Mouse (Mus musculus): ENCODE measurements at regions not wholly inside any gene's neighbourhood (a gene's known extent, or its start where the extent isn't known, plus 50 kb on each side); places are given as distances from the start of the nearest gene placed in this dataset.

DNA sequence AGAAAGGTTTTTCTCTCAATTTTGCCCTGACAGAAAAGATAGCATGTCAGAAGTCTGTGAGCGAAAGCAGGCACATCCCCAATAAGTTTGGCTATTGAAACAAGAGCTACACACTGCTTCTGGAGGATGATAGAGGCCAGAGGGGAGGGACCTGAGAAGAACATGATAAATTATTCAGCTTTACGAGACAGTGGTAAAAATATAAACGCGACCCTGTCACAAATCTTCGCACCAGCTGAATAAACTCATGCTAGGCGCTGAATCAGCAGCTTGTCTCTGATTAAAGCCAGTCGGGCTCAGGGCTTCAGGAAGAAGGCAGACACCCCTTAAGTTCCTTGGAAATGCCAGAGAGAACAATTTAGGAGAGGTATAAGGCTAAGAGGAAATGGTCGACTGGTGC, 422.7 kb upstream of the Tnp1 start:
- DNase-seq (ENCODE audit: low spot score), result no peak

- DNase-seq (ENCODE audit: low spot score), result no peak
These were observed 412.4 kb upstream of the Tnp1 start for GRCm38 (mm10) chr1:73428101-73428500.

DNA sequence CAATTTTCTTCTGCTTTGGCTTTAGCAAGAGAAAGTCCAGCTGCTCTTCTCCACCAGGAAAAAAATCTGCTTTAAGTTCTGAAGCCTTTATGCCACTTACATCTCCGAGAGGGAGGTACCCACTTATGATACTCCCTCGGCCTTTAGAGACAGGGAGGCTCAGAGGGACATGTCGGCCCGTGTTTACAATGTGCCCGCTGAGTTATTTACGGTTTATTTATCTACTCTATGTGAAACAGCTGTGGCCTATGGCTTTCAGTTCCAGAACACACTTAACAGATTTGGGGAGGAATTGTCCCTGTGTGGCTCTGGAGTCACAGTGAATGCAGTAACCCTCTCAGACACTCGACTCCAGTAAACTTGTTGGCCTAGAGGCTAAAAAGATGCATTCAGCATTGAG, 409.3 kb upstream of the Tnp1 start:
- DNase-seq (ENCODE audit: low spot score), result no peak

DNA sequence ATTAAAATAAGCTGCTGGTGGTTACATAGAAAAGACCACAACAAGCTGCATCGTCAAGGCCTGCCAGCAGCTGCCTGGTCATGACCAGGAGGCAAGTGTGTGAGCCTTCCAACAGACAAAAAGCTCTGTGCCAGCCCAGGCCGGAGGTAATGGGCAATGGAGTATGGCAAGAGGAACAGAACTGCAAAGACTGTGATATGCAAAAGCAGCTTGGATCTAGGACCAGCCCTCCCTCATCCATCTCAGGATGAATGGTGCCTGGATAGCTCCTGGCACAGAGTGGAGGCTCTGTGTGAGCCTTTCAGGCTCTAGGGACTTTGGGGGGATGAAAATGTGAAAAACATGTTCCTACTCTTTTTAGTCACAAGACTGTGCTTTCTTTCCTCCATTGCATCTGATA, 402.5 kb upstream of the Tnp1 start:
- DNase-seq (ENCODE audit: low spot score), result no peak

- no peak for DNase-seq (ENCODE audit: low spot score)
These were observed 395.7 kb upstream of the Tnp1 start for GRCm38 (mm10) chr1:73411452-73411851.

GRCm38 (mm10) chr1:73399178-73399577, 383.5 kb upstream of the Tnp1 start:
- DNase-seq (ENCODE audit: low spot score), result no peak

DNA sequence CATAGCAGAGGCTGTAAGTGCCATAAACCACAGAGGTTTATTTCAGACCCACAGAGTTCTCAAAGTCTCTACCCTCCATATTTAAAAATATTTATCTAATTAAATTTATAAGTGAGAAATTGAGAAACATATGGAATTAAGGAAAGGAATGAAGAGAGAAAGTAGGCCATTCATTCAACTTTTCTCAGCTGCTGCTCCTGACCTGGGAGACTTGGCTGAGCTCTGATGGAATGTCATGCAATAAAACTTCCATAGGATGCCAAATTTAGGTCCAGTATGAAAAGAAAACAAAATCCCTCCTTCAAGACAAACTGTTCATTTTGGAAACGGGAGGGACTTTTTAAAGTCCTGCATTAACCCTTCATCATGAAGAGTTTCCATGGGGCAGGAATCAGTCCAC, 379.3 kb upstream of the Tnp1 start:
- no peak for DNase-seq (ENCODE audit: low spot score)

- no peak for DNase-seq (ENCODE audit: low spot score)
These were observed 378.8 kb upstream of the Tnp1 start for GRCm38 (mm10) chr1:73394466-73394865.

DNA sequence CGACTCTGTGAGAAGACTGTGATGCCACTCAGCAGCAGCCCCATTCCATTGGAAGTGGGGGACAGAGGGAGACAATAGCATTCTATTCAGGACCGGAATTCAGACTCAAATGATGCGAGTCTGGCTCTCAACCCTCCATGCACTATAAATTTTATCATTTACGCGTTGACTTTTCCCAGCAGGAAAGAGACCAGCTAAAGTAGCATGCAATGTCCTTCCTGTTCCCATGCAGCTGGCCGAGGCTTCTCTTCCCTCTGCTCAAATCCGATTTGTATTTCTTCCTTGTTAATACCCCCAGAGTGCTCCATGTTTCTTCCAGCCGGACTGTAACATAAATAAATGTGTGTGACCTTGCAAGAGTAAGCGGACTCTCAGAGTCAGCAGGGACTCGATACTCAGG, 376.4 kb upstream of the Tnp1 start:
- no peak for DNase-seq (ENCODE audit: low spot score)

GRCm38 (mm10) chr1:73389976-73390375, 374.3 kb upstream of the Tnp1 start:
- DNase-seq (ENCODE audit: low spot score), result no peak

DNA sequence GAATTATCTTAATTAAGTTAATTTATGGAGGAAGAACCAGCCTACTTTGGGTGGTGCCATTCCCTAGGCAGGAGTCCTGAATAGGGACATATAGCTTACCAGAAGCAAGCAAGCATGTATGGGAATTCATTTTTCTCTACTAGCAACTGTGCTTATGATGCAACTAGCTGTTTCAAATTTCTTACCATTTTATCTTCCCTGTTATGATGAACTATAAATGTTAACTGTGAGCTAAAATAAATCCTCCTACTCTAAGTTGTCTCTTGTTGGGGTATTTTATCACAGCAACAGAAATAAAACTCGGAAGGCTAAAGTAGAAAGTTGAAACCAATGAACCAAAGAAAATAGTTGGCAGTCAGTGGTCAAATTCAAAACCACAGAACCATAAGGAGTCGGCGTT, 373.5 kb upstream of the Tnp1 start:
- no peak for DNase-seq (ENCODE audit: low spot score)

DNA sequence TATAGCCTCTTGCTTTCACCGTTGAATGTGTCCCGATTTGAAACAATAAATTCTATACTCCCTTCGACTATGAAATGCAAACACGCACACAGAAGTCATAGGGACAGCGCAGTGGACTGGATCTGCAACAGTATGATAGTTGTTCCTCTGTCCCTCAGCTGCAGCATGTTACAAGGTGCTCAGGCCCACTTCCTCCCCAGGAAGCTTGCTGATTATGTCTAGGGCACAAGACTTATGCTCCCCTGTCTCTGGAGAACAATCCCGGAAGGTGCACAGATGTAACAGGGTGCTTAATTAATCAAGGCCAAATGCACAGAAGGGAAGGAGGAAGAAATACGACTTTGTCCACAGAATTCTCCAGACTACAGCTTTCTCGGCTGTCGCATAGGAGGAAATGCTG, 365.9 kb upstream of the Tnp1 start:
- DNase-seq (ENCODE audit: low spot score), result no peak

- DNase-seq (ENCODE audit: low spot score), result no peak
These were observed 359.0 kb upstream of the Tnp1 start for GRCm38 (mm10) chr1:73374531-73375375.

GRCm38 (mm10) chr1:73368222-73368621, 352.5 kb upstream of the Tnp1 start:
- no peak for DNase-seq (ENCODE audit: low spot score)

DNA sequence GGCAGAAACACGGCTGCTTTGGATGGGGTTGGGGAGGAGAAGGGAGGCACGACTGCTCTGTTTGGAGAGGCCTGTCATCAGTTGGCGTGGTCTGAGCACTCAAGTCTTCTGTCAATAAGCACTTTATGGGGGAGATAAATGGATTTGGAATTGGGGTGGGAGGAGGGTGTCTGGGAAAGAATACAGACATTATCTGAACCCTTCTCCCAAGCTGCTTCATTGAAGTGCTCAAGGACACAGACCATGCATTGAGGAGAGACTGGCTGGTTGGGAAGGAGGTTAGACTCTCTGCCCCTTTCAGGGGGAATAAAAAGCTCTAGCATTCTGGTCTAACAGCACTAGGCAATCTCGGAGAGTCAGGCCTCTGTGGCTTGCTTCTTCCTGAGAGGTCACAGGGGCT, 350.1 kb upstream of the Tnp1 start:
- DNase-seq (ENCODE audit: low spot score), result no peak

DNA sequence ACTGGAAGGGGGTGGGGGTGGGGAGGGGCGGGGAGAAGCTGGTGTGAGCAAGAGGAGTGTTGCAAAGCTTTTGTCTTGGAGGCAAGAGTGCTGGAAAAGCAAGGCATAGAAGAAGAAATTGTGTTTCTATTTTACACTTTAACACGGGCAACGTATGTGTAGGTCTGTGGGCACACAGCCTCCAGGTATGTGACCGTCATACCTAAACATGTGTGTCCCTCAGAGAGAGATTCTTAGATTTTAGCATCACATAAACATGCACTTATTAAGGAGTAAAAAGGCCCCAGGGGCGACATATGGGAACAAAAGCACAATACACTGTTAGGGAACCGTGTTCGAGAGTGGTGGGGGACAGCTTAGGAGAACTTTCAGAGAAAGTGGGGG, 348.6 kb upstream of the Tnp1 start:
- no peak for DNase-seq (ENCODE audit: low spot score)

- peak; percentile 36 for DNase-seq (ENCODE audit: low spot score)
These were observed 348.0 kb upstream of the Tnp1 start for GRCm38 (mm10) chr1:73363549-73364299.

GRCm38 (mm10) chr1:73362122-73362521, 346.4 kb upstream of the Tnp1 start:
- peak; percentile 82 for DNase-seq (ENCODE audit: low spot score)

GRCm38 (mm10) chr1:73361300-73361699, 345.6 kb upstream of the Tnp1 start:
- DNase-seq (ENCODE audit: low spot score), result no peak

DNA sequence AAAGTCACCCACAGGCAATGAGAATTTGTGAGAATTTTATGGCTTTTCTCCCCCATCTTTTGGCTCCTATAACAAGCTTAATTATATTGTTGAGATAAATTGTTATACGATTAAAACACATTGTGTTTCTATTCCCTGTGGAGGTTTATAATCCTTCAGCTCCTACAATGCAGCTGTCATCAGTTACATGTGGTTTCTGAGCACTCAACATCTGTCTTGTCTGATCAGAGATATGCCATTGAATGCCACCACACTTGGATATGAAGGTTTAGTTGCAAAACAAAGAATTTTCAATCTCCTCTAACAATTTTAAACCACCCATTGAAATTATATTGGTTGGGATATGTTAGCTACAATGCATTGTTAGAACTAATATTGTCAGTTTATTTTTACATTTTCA, 338.7 kb upstream of the Tnp1 start:
- DNase-seq (ENCODE audit: low spot score), result no peak

GRCm38 (mm10) chr1:73348476-73348875, 332.8 kb upstream of the Tnp1 start:
- no peak for DNase-seq (ENCODE audit: low spot score)

GRCm38 (mm10) chr1:73344587-73344986, 328.9 kb upstream of the Tnp1 start:
- no peak for DNase-seq (ENCODE audit: low spot score)

GRCm38 (mm10) chr1:73341911-73342310, 326.2 kb upstream of the Tnp1 start:
- DNase-seq (ENCODE audit: low spot score), result no peak

- peak; percentile 19 for DNase-seq (ENCODE audit: low spot score)
These were observed 321.7 kb upstream of the Tnp1 start for GRCm38 (mm10) chr1:73337401-73337800.
